Mouse (Mus musculus): Measurements from ENCODE around the gene Dock8.

GRCm38 (mm10) chr19:25000153-25000552 lies 819 bp downstream of the Dock8 start:
- TF ChIP-seq GATA1 (IDR thresholded peaks at IDR 0.05; ENCODE audit: borderline replicate concordance, low read length) = no peak
- TF ChIP-seq FLI1 (IDR thresholded peaks at IDR 0.05; ENCODE audit: low read length) = no peak

Measured in megakaryocyte, embryonic 14.5 days (primary cell).